ENCODE assay signal across 31 mouse cellular contexts in the genomic region with DNA sequence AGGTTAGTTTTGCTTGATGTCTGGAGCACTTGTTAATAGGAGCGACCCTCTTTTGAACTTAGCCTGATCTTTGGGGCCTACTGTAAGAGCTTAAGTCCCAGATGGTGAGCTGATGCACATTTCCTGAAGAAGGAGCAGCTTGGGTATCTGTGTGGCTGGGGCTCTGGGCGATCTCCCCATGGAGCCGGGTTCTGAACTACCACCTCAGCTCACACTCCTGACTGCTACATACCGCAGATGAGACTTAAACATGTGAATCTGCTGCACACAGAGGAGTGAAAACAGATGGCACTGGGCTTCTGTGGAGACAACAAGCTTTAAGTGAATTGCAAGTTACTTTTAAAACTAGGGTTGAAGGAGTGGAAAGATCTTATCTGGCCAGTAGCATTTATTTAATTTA. TPM values are rescaled to one million over a fixed set of nuclear protein-coding genes. Genes with fewer than 3 reads are reported as not detected.
DNase-seq lines count a peak whose midpoint lies in the region; ATAC-seq and TF ChIP-seq lines count a peak whose summit lies in the region.
"Had no signal": no experiment of that assay in that cellular context is flagged by ENCODE, and none has a peak within 500 bp of the region (broad histone marks: within the 10 kb centered on the region; RNA-seq: fewer than 3 reads in every experiment).

No protein-coding gene starts in this region.

- ATAC-seq in liver, embryonic 14.5 days (ENCODE audit: insufficient read depth), result no peak
- no peak for ATAC-seq in hindbrain, embryonic 13.5 days (ENCODE audit: low FRiP score)
- ATAC-seq: activated CD4-positive, CD25-positive, alpha-beta regulatory T cell, adult 4 months; forebrain, embryonic 16.5 days; lung, postnatal 0 days; midbrain, embryonic 13.5 days had no signal

- H3K27me3 ChIP-seq in heart, embryonic 10.5 days (ENCODE audit: insufficient read depth, poor library complexity, severe bottlenecking), result no peaks in the 10 kb centered on the region
- H3K27me3 ChIP-seq in liver, embryonic 14.5 days (ENCODE audit: control insufficient read depth, insufficient read depth, low read length), result no peaks in the 10 kb centered on the region
- no peaks in the 10 kb centered on the region for H3K27me3 ChIP-seq in hindbrain, embryonic 13.5 days
- H3K27me3 ChIP-seq: embryonic facial prominence, embryonic 13.5 days; heart, embryonic 15.5 days; hindbrain, embryonic 12.5 days; limb, embryonic 12.5 days; megakaryocyte, embryonic 14.5 days; midbrain, embryonic 13.5 days; stomach, embryonic 15.5 days had no signal

- no peak for TF ChIP-seq CTCF in liver, embryonic 14.5 days (IDR thresholded peaks at IDR 0.05; ENCODE audit: low read depth)

- WGBS in heart, embryonic 10.5 days, result 81% methylated on average over 4 of the region's 4 CpGs
- 48% methylated on average over 4 of the region's 4 CpGs for WGBS in liver, embryonic 14.5 days (ENCODE audit: insufficient replicate concordance)
- 86% methylated on average over 4 of the region's 4 CpGs for WGBS in hindbrain, embryonic 13.5 days

- H3K4me3 ChIP-seq in heart, embryonic 10.5 days, result no peak overlapping the region
- H3K4me3 ChIP-seq in liver, embryonic 14.5 days (ENCODE audit: insufficient read depth in 1 of 2, low read depth in 2 of 2, low read length in 2 of 2), result no peak overlapping the region
- no peak overlapping the region for H3K4me3 ChIP-seq in hindbrain, embryonic 13.5 days
- H3K4me3 ChIP-seq: embryonic facial prominence, embryonic 13.5 days; gastrocnemius, adult 2 months; heart, embryonic 15.5 days; hindbrain, embryonic 12.5 days; layer of hippocampus, adult 2 months; left cerebral cortex, adult 2 months; limb, embryonic 12.5 days; megakaryocyte, embryonic 14.5 days; midbrain, embryonic 13.5 days; stomach, embryonic 15.5 days had no signal

- H3K9me3 ChIP-seq in heart, embryonic 10.5 days, result no peaks in the 10 kb centered on the region
- H3K9me3 ChIP-seq in liver, embryonic 14.5 days (ENCODE audit: control insufficient read depth, low read length), result no peaks in the 10 kb centered on the region
- no peaks in the 10 kb centered on the region for H3K9me3 ChIP-seq in hindbrain, embryonic 13.5 days
- H3K9me3 ChIP-seq: embryonic facial prominence, embryonic 13.5 days; heart, embryonic 15.5 days; hindbrain, embryonic 12.5 days; limb, embryonic 12.5 days; megakaryocyte, embryonic 14.5 days; midbrain, embryonic 13.5 days; stomach, embryonic 15.5 days had no signal

- H3K4me2 ChIP-seq in liver, embryonic 14.5 days (ENCODE audit: low read depth), result peak overlapping the region; percentile 53
- H3K4me2 ChIP-seq in hindbrain, embryonic 13.5 days, result no peak overlapping the region
- H3K4me2 ChIP-seq: embryonic facial prominence, embryonic 13.5 days; heart, embryonic 15.5 days; hindbrain, embryonic 12.5 days; limb, embryonic 12.5 days; midbrain, embryonic 13.5 days; stomach, embryonic 15.5 days had no signal

- peak; percentile 60 for DNase-seq in heart, adult 11 months
- DNase-seq in heart, embryonic 10.5 days (ENCODE audit: low spot score), result no peak
- peak; percentile 38 for DNase-seq in right cerebral cortex, adult 18-20 months
- DNase-seq in right cerebral cortex, postnatal 25 days, result no peak
- DNase-seq in liver, embryonic 14.5 days (ENCODE audit: low read depth in 3 of 3, low spot score in 3 of 3), result no peak
- peak; percentile 49 for DNase-seq in telencephalon, adult 2 months (ENCODE audit: low read depth, low spot score)
- DNase-seq: adrenal gland, adult 8-10 months; B cell, adult 2 months; cerebellum, adult 8-10 months; cerebellum, postnatal 25 days; gastrocnemius, adult 2 months; kidney, adult 18-20 months; kidney, postnatal 36 days; lung, adult 18-20 months; lung, postnatal 4 days; right cerebral cortex, postnatal 14 days; thymus, adult 2 months; thymus, postnatal 4 days had no signal

- H3K4me1 ChIP-seq in heart, embryonic 10.5 days, result peaks cover 34% of the 10 kb centered on the region
- peaks cover 38 to 44% of the 10 kb centered on the region in 2 experiments for H3K4me1 ChIP-seq in liver, embryonic 14.5 days (replicated peaks; ENCODE audit: control insufficient read depth in 2 of 2, insufficient read depth in 2 of 2, low read length in 1 of 2)
- H3K4me1 ChIP-seq in hindbrain, embryonic 13.5 days (replicated peaks), result peaks cover 15% of the 10 kb centered on the region

- no peak for TF ChIP-seq EP300 in liver, embryonic 14.5 days (IDR thresholded peaks at IDR 0.05; ENCODE audit: low read depth)

- no peaks in the 10 kb centered on the region for H3K36me3 ChIP-seq in heart, embryonic 10.5 days
- H3K36me3 ChIP-seq in liver, embryonic 14.5 days (replicated peaks; ENCODE audit: control insufficient read depth, insufficient read depth, low read depth), result no peaks in the 10 kb centered on the region
- no peaks in the 10 kb centered on the region for H3K36me3 ChIP-seq in hindbrain, embryonic 13.5 days
- H3K36me3 ChIP-seq: embryonic facial prominence, embryonic 13.5 days; heart, embryonic 15.5 days; hindbrain, embryonic 12.5 days; limb, embryonic 12.5 days; midbrain, embryonic 13.5 days; stomach, embryonic 15.5 days had no signal

- H3K9ac ChIP-seq in liver, embryonic 14.5 days (replicated peaks), result no peak overlapping the region
- no peak overlapping the region for H3K9ac ChIP-seq in hindbrain, embryonic 13.5 days
- H3K9ac ChIP-seq: embryonic facial prominence, embryonic 13.5 days; heart, embryonic 15.5 days; hindbrain, embryonic 12.5 days; limb, embryonic 12.5 days; midbrain, embryonic 13.5 days; stomach, embryonic 15.5 days had no signal

- no peak overlapping the region for H3K27ac ChIP-seq in heart, embryonic 10.5 days
- H3K27ac ChIP-seq in liver, embryonic 14.5 days, result peak overlapping the region; percentile 36; the same call in 1 of the 2 replicates
- no peak overlapping the region for H3K27ac ChIP-seq in hindbrain, embryonic 13.5 days
- H3K27ac ChIP-seq: embryonic facial prominence, embryonic 13.5 days; gastrocnemius, adult 2 months; heart, embryonic 15.5 days; hindbrain, embryonic 12.5 days; left cerebral cortex, adult 2 months; limb, embryonic 12.5 days; midbrain, embryonic 13.5 days; stomach, embryonic 15.5 days had no signal

RNA-seq across cellular contexts. Expression of a gene that starts 15.3 kb away (rescaled TPM):
- polyA plus RNA-seq in heart, embryonic 10.5 days (2016; fragmentation: Nextera tagmentation; extraction: Ambion mirVana), result 31.6 and 38.8 TPM in 2 replicates
- 11.5 and 17.2 TPM in 2 replicates for polyA plus RNA-seq in liver, embryonic 14.5 days (2012; rRNA removed)
- polyA plus RNA-seq in liver, embryonic 14.5 days (2014; fragmentation: Nextera tagmentation; extraction: Ambion mirVana), result 31.3 and 33.3 TPM in 2 replicates
- 61.1 and 63.5 TPM in 2 replicates for polyA plus RNA-seq in hindbrain, embryonic 13.5 days (2015; fragmentation: Nextera tagmentation; extraction: Ambion mirVana)

RNA-seq across cellular contexts. Expression of a gene that starts 45.0 kb away (rescaled TPM):
- 0.04 TPM in 1 of 2 replicates, not detected in the other for polyA plus RNA-seq in heart, embryonic 10.5 days (2016; fragmentation: Nextera tagmentation; extraction: Ambion mirVana)
- 0.65 and 0.88 TPM in 2 replicates for polyA plus RNA-seq in liver, embryonic 14.5 days (2012; rRNA removed)
- polyA plus RNA-seq in liver, embryonic 14.5 days (2014; fragmentation: Nextera tagmentation; extraction: Ambion mirVana), result 1.2 and 1.3 TPM in 2 replicates
- 0.36 and 0.40 TPM in 2 replicates for polyA plus RNA-seq in hindbrain, embryonic 13.5 days (2015; fragmentation: Nextera tagmentation; extraction: Ambion mirVana)

Comparison
In these comparisons a context has a peak if more than half of its experiments do, and no peak if none do; other contexts are left out.
1. DNase-seq: peak in heart, adult 11 months (single experiment), right cerebral cortex, adult 18-20 months (single experiment) and telencephalon, adult 2 months (single experiment); none in heart, embryonic 10.5 days (single experiment), right cerebral cortex, postnatal 25 days (single experiment) and liver, embryonic 14.5 days (0 of 3).